Mouse (Mus musculus) limb, embryonic 12.5 days (tissue): ENCODE measurements around the gene 1500009L16Rik. TPM values are rescaled to one million over a fixed set of nuclear protein-coding genes. Genes with fewer than 3 reads are reported as not detected.

Source experiments
- ATAC-seq: fragments of 200-750 bp; cut with Nextera tagmentation; 2 replicates; pipeline ENCODE4 v1.8.0; 2017; ENCODE audit warnings: low read depth, moderate TSS enrichment; ENCODE audit not compliant: insufficient number of reproducible peaks, insufficient read depth, low FRiP score, low TSS enrichment
- H3K27ac ChIP-seq: fragments of 300-500 bp; sonication (generic); 2 replicates; pipeline ENCODE4 v1.5.1; 2016; ENCODE audit warnings: mild to moderate bottlenecking, moderate library complexity
- H3K27me3 ChIP-seq: fragments of 300-500 bp; sonication (generic); 2 replicates; pipeline ENCODE4 v1.6.1; 2016; ENCODE audit warnings: mild to moderate bottlenecking, moderate library complexity
- H3K36me3 ChIP-seq: fragments of 300-500 bp; sonication (generic); 2 replicates; pipeline ENCODE4 v1.6.1; 2016; ENCODE audit warnings: mild to moderate bottlenecking, moderate library complexity
- H3K4me1 ChIP-seq: fragments of 300-500 bp; sonication (generic); replicated peaks from 2 replicates; pipeline ENCODE4 v1.6.1; 2016
- H3K4me2 ChIP-seq: fragments of 300-500 bp; sonication (generic); 2 replicates; pipeline ENCODE4 v1.6.1; 2016; ENCODE audit warnings: mild to moderate bottlenecking, moderate library complexity
- H3K4me3 ChIP-seq: fragments of 300-500 bp; sonication (generic); replicated peaks from 2 replicates; pipeline ENCODE4 v1.5.1; 2016; ENCODE audit warnings: mild to moderate bottlenecking
- H3K9ac ChIP-seq: fragments of 300-500 bp; sonication (generic); replicated peaks from 2 replicates; pipeline ENCODE4 v1.6.1; 2016; ENCODE audit warnings: mild to moderate bottlenecking, moderate library complexity
- H3K9me3 ChIP-seq: fragments of 300-500 bp; sonication (generic); 2 replicates; pipeline ENCODE4 v1.6.1; 2016; ENCODE audit warnings: mild to moderate bottlenecking, moderate library complexity
- WGBS: fragments of 180-500 bp; shearing (Covaris S2); methylation state at CpG from one replicate; pipeline ENCODE4 v1.1.7; 2016; 5-methylcytosine and 5-hydroxymethylcytosine counted together
- polyA plus RNA-seq: library from polyadenylated mRNA; unstranded; fragments of >200 nt; fragmentation: Nextera tagmentation; extraction: Ambion mirVana; gene quantifications from 2 replicates; pipeline ENCODE4 v1.2.1, GENCODE M21; 2016

Gene 1500009L16Rik
- polyA plus RNA-seq, 1 experiment from 2014 or later: 43.9 TPM

DNA sequence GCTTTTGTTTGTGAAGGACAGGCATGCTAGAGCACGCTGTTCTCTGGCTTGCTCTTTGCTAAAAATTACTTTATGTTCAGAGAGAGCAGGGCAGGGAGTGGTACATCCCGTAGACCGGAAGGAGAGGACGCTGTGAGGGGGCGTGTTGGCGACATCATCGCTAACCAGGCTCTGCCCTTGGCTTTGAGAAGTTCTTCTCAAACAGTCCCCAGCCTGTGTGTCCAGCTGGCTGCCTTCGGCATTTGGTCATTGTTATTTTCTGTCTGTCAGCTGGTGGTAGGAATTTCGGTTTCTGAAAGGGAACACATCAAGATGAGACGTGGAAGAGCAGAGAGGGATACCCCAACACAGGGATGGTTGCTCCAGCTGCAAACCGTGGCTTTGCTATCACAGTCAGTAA, 3.5 kb downstream of the 1500009L16Rik start:
- WGBS: 88% methylated on average over 11 of the region's 11 CpGs
- peaks cover 4% of the 10 kb centered on the region; the same call in 1 of the 2 replicates for H3K9me3 ChIP-seq
- no peak overlapping the region for H3K4me3 ChIP-seq
- no peak overlapping the region for H3K9ac ChIP-seq
- ATAC-seq: no peak
- H3K36me3 ChIP-seq: no peaks in the 10 kb centered on the region
- peaks cover 21% of the 10 kb centered on the region for H3K4me1 ChIP-seq
- H3K27ac ChIP-seq: no peak overlapping the region
- H3K4me2 ChIP-seq: no peak overlapping the region
- H3K27me3 ChIP-seq: peaks cover 2% of the 10 kb centered on the region; the same call in 1 of the 2 replicates

DNA sequence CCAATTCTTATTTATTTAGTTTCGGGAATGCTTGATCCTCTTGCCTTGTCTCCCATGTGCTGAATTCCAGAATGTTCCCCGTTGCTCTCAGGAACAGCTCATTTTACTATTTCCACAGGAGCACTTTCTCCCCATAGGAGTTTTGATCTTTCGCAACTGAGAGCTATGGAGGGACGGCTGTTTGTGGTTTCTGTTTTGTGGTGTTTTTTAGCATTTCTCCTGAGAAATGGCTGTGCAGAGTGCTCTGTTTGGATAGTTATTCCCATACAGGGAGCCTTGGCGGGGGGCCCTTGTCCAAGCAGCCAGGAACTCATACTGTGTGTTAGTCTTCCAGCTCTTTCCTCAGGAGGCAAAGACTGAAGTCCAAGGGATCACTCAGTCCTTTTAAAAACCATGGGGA, 5.2 kb downstream of the 1500009L16Rik start:
- Histone ChIP-seq H3K9ac (no peak overlapping the region), H3K27me3 (no peaks in the 10 kb centered on the region), H3K4me2 (no peak overlapping the region), H3K4me3 (no peak overlapping the region), H3K9me3 (peaks cover 4% of the 10 kb centered on the region; the same call in 1 of the 2 replicates), H3K4me1 (peaks cover 22% of the 10 kb centered on the region), H3K27ac (no peak overlapping the region), H3K36me3 (no peaks in the 10 kb centered on the region)
- WGBS: 90% methylated on average over 5 of the region's 5 CpGs
- no peak for ATAC-seq

GRCm38 (mm10) chr10:83728529-83728928, 5.9 kb downstream of the 1500009L16Rik start:
- Histone ChIP-seq H3K4me1 (peaks cover 22% of the 10 kb centered on the region), H3K36me3 (no peaks in the 10 kb centered on the region), H3K9ac (no peak overlapping the region), H3K27me3 (no peaks in the 10 kb centered on the region), H3K27ac (no peak overlapping the region), H3K4me2 (no peak overlapping the region), H3K9me3 (peaks cover 4% of the 10 kb centered on the region; the same call in 1 of the 2 replicates), H3K4me3 (no peak overlapping the region)
- no peak for ATAC-seq
- 74% methylated on average over 6 of the region's 6 CpGs for WGBS

DNA sequence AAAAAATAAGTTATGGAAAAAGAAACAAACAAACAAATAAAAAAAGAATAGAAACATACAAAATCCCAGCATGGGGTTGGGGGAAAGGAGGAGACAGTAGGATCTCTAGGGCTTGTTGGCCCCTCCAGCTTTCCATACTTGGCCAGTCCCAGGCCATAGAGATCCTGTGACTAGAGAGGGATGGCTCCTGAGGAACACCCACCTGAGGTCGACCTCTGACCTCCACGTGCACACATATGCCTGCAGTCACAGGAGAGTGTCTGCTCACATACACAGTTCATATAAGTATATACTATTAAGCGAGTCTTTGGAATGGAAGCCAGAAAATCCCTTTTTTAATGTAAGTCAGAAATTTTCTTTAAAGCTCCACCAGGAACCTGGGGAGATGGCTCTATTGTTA, 6.4 kb downstream of the 1500009L16Rik start:
- Histone ChIP-seq H3K9ac (no peak overlapping the region), H3K4me2 (no peak overlapping the region), H3K27me3 (no peaks in the 10 kb centered on the region), H3K27ac (no peak overlapping the region), H3K4me3 (no peak overlapping the region), H3K36me3 (no peaks in the 10 kb centered on the region), H3K4me1 (peaks cover 16% of the 10 kb centered on the region), H3K9me3 (peaks cover 4% of the 10 kb centered on the region; the same call in 1 of the 2 replicates)
- 74% methylated on average over 3 of the region's 3 CpGs for WGBS
- no peak for ATAC-seq

GRCm38 (mm10) chr10:83729492-83729891, 6.8 kb downstream of the 1500009L16Rik start:
- H3K4me3 ChIP-seq: no peak overlapping the region
- no peak overlapping the region for H3K9ac ChIP-seq
- H3K9me3 ChIP-seq: peaks cover 4% of the 10 kb centered on the region; the same call in 1 of the 2 replicates
- no peak for ATAC-seq
- H3K4me2 ChIP-seq: no peak overlapping the region
- peaks cover 14% of the 10 kb centered on the region for H3K4me1 ChIP-seq
- no peaks in the 10 kb centered on the region for H3K27me3 ChIP-seq
- 34% methylated on average over 7 of the region's 7 CpGs for WGBS
- no peak overlapping the region for H3K27ac ChIP-seq
- no peaks in the 10 kb centered on the region for H3K36me3 ChIP-seq

DNA sequence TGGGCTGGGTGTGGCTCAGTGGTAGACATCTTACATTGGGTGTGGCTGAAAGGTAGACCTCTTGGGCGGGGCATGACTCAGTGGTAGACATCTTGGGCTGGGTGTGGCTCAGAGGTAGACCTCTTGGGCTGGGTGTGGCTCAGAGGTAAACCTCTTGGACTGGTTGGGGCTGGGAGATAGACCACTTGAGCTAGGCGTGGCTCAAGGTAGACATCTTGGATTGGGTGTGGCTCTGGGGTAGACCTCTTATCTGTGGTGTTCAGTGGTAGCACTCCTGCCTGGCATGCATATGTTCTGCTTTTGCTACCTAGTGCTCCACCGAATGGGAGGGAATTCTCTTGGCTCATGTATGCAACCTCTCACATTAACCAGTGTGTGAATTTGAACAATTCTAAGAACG, 11.1 kb downstream of the 1500009L16Rik start:
- ATAC-seq: no peak; the same call in 1 of the 2 replicates
- H3K4me2 ChIP-seq: no peak overlapping the region
- H3K27me3 ChIP-seq: no peaks in the 10 kb centered on the region
- H3K9me3 ChIP-seq: no peaks in the 10 kb centered on the region; the same call in 1 of the 2 replicates
- H3K4me1 ChIP-seq: peaks cover 15% of the 10 kb centered on the region
- H3K9ac ChIP-seq: no peak overlapping the region
- peaks cover 4% of the 10 kb centered on the region; the same call in 1 of the 2 replicates for H3K36me3 ChIP-seq
- H3K4me3 ChIP-seq: no peak overlapping the region
- H3K27ac ChIP-seq: no peak overlapping the region
- 84% methylated on average over 4 of the region's 4 CpGs for WGBS

DNA sequence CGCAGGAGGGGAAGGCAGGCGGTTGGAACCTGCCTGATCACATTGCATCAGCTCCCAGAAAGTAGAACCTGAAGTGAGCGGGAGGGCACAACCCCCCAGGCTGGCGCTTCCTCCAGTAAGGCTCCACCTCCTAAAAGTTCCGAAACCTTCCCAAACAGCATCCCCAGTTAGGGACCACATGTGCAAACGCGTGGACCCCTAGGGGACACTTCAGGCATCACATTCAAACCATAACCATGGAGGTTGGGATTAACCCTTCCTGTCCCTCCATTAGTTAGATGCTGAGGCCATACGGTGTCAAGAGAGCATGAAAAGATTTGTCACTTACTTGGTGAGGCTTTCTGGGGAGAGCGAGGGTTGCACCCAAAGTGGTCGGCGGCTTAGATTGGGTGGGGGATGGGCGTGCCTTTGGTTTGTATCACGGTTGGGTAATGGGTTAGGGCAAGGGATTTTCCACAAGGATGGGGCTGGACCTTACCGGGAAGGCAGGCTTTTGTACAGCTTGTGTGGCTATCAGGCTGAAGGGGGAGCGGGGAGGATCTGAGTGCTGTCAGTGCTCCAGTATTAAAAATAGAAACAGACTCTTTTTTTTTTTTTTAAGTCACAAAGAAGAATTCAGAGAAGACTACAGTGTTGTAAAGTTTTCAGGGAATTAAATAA, 16.5 kb downstream of the 1500009L16Rik start:
- 82% methylated on average over 15 of the region's 15 CpGs for WGBS
- Histone ChIP-seq H3K9me3 (peaks cover 17% of the 10 kb centered on the region), H3K4me3 (no peak overlapping the region), H3K4me1 (peaks cover 6% of the 10 kb centered on the region; the same call in 1 of the 2 replicates), H3K27me3 (no peaks in the 10 kb centered on the region), H3K9ac (no peak overlapping the region), H3K36me3 (peaks cover 13% of the 10 kb centered on the region; the same call in 1 of the 2 replicates), H3K4me2 (no peak overlapping the region), H3K27ac (no peak overlapping the region)
- ATAC-seq: no peak

DNA sequence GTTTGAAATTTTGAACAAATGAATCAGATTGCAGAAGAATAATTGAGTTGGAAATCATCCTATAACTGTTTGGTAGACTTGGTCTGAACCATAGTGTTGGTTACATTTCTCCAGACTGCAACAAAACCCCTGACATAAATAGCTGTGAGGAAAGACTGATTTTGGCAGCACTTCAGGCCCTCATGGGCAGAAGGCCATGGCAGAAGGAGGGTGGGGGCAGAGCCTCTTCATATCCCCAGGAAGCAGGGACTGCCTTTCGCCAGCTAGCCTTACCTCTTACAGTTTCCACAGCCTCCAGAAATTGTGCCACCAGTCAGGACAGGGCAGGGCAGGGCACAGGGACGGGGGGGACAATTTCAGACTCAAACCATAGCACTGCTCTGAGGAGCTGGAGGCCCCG, 22.0 kb downstream of the 1500009L16Rik start:
- Histone ChIP-seq H3K9ac (no peak overlapping the region), H3K4me1 (0 out of 2 replicates have a peak, but pooled peaks cover 3% of the 10 kb centered on the region), H3K4me2 (no peak overlapping the region), H3K27me3 (no peaks in the 10 kb centered on the region), H3K27ac (no peak overlapping the region), H3K4me3 (no peak overlapping the region), H3K36me3 (peaks cover 5% of the 10 kb centered on the region; the same call in 1 of the 2 replicates), H3K9me3 (peaks cover 17% of the 10 kb centered on the region)
- no peak for ATAC-seq
- WGBS: 88% methylated on average over 3 of the region's 3 CpGs

GRCm38 (mm10) chr10:83753056-83753455, 30.4 kb downstream of the 1500009L16Rik start:
- H3K36me3 ChIP-seq: no peaks in the 10 kb centered on the region
- 90% methylated on average over 1 of the region's 1 CpGs for WGBS
- no peaks in the 10 kb centered on the region for H3K9me3 ChIP-seq
- no peaks in the 10 kb centered on the region for H3K27me3 ChIP-seq
- no peaks in the 10 kb centered on the region for H3K4me1 ChIP-seq
- H3K27ac ChIP-seq: no peak overlapping the region
- no peak overlapping the region for H3K4me2 ChIP-seq
- ATAC-seq: no peak
- no peak overlapping the region for H3K4me3 ChIP-seq
- no peak overlapping the region for H3K9ac ChIP-seq

DNA sequence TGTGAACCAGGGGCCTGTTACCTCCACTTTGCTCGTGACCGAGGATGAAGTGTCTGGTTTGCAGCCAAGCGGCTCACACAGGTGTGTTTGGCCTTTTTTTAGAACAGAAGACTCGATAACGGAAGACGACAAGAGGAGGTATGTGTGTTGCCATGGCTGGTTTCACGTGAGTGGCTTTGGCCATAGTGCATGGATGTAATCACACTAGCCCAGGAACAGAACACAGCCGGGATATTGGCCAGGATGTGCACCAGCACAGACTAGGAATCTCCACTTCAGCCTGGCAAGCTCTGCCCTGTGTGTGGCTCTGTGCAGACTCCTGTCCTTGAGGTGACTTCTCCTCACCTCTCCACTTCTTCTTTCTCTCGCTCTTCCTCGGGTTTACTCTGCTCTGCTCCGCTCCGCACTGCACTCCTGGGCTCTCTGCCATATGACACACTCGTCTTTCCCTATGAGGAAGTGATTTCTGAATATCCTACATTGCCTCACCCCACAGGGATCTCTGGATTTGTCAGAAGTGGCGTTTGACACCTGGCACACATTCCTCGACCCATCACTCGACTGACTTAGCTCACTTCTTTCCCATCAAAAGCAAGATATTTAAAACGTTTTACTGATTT, 34.8 kb downstream of the 1500009L16Rik start:
- 90% methylated on average over 17 of the region's 17 CpGs for WGBS
- H3K4me2 ChIP-seq: no peak overlapping the region
- H3K27me3 ChIP-seq: no peaks in the 10 kb centered on the region
- H3K4me3 ChIP-seq: no peak overlapping the region
- H3K4me1 ChIP-seq: peaks cover 11% of the 10 kb centered on the region
- H3K36me3 ChIP-seq: peaks cover 2% of the 10 kb centered on the region; the same call in 1 of the 2 replicates
- H3K9me3 ChIP-seq: no peaks in the 10 kb centered on the region
- H3K27ac ChIP-seq: no peak overlapping the region
- H3K9ac ChIP-seq: no peak overlapping the region
- no peak for ATAC-seq

GRCm38 (mm10) chr10:83758732-83759131, 36.1 kb downstream of the 1500009L16Rik start:
- H3K27me3 ChIP-seq: no peaks in the 10 kb centered on the region
- 85% methylated on average over 13 of the region's 13 CpGs for WGBS
- ATAC-seq: no peak
- peaks cover 15% of the 10 kb centered on the region; the same call in 1 of the 2 replicates for H3K36me3 ChIP-seq
- no peaks in the 10 kb centered on the region for H3K9me3 ChIP-seq
- H3K9ac ChIP-seq: no peak overlapping the region
- H3K27ac ChIP-seq: no peak overlapping the region
- peaks cover 11% of the 10 kb centered on the region for H3K4me1 ChIP-seq
- no peak overlapping the region for H3K4me3 ChIP-seq
- H3K4me2 ChIP-seq: no peak overlapping the region
